Mouse (Mus musculus) CH12.LX (cell line): ENCODE measurements around the gene Lipe. TPM values are rescaled to one million over a fixed set of nuclear protein-coding genes. Genes with fewer than 3 reads are reported as not detected.

ENCODE experiments used
- DNase-seq: peaks from one replicate; pipeline ENCODE4 v3.0.0-alpha.2; 2013; ENCODE audit errors: extremely low read depth
- H3K27ac ChIP-seq: 2 replicates; pipeline ENCODE4 v1.5.1; 2012; ENCODE audit warnings: low read depth, mild to moderate bottlenecking, control low read depth, moderate library complexity; ENCODE audit not compliant: insufficient read depth
- H3K27me3 ChIP-seq: replicated peaks from 2 replicates; pipeline ENCODE3; 2012; ENCODE audit warnings: inconsistent platforms
- H3K36me3 ChIP-seq, 2 experiments: replicated peaks in 1 of 2; 2 replicates each; pipeline versions ENCODE3 to v1.6.1; 2012; ENCODE audit warnings: inconsistent platforms in 1 of 2, low read length in 1 of 2, mild to moderate bottlenecking in 1 of 2, mixed read lengths in 1 of 2, moderate library complexity in 1 of 2; ENCODE audit not compliant: control insufficient read depth in 1 of 2, insufficient read depth in 1 of 2
- H3K4me1 ChIP-seq, 2 experiments: 2 replicates each; pipeline ENCODE4 v1.6.1; 2012; ENCODE audit warnings: inconsistent platforms in 1 of 2, moderate library complexity in 1 of 2; ENCODE audit not compliant: insufficient read depth in 2 of 2, control insufficient read depth in 1 of 2
- H3K4me2 ChIP-seq: 2 replicates; pipeline ENCODE4 v1.6.1; 2012; ENCODE audit warnings: low read depth, mild to moderate bottlenecking, control low read depth; ENCODE audit not compliant: poor library complexity, insufficient read depth, severe bottlenecking
- H3K4me3 ChIP-seq, 3 experiments: fragments of 150-350 bp in 1 of 3; sonication (generic) in 1 of 3; replicated peaks in 1 of 3; 2 replicates each; pipeline versions ENCODE3 to v1.5.1; 2011 to 2012; ENCODE audit warnings: low read depth in 2 of 3, low read length in 2 of 3, mild to moderate bottlenecking in 2 of 3, moderate library complexity in 2 of 3, control low read depth in 1 of 3, improper control_type of control experiment in 1 of 3, inconsistent platforms in 1 of 3, mixed read lengths in 1 of 3; ENCODE audit not compliant: poor library complexity in 1 of 3
- H3K79me2 ChIP-seq: replicated peaks from 2 replicates; pipeline ENCODE4 v1.6.1; 2012; ENCODE audit warnings: mild to moderate bottlenecking, moderate library complexity; ENCODE audit not compliant: control insufficient read depth, poor library complexity, insufficient read depth, severe bottlenecking; ENCODE audit errors: extremely low read depth
- H3K9ac ChIP-seq: 2 replicates; pipeline ENCODE4 v1.6.1; 2012; ENCODE audit warnings: low read depth, mild to moderate bottlenecking, control low read depth, moderate library complexity; ENCODE audit not compliant: insufficient read depth
- H3K9me3 ChIP-seq: replicated peaks from 2 replicates; pipeline ENCODE3; 2012; ENCODE audit warnings: low read length, inconsistent platforms, mixed read lengths
- BHLHE40 ChIP-seq: IDR thresholded peaks from 2 replicates; pipeline ENCODE4 v1.6.1; 2011; ENCODE audit warnings: mild to moderate bottlenecking, low read depth, low read length, improper control_type of control experiment
- CHD1 ChIP-seq: IDR thresholded peaks from 2 replicates; pipeline ENCODE4 v1.6.1; 2012; ENCODE audit warnings: low read depth, low read length, improper control_type of control experiment, inconsistent platforms
- CHD2 ChIP-seq: IDR thresholded peaks from 2 replicates; pipeline ENCODE4 v1.6.1; 2011; ENCODE audit warnings: low read length, improper control_type of control experiment
- CTCF ChIP-seq, 2 experiments: IDR thresholded peaks in 1 of 2; conservative IDR thresholded peaks in 1 of 2; 2 replicates each; pipeline ENCODE4 v1.5.1; 2011 to 2012; ENCODE audit warnings: low read depth in 2 of 2, low read length in 2 of 2, improper control_type of control experiment in 1 of 2, inconsistent platforms in 1 of 2, mild to moderate bottlenecking in 1 of 2, moderate library complexity in 1 of 2
- E2F4 ChIP-seq: IDR thresholded peaks from 2 replicates; pipeline ENCODE4 v1.6.1; 2011; ENCODE audit warnings: low read depth, low read length, improper control_type of control experiment; ENCODE audit not compliant: insufficient replicate concordance
- ELF1 ChIP-seq: IDR thresholded peaks from 2 replicates; pipeline ENCODE4 v1.6.1; 2014; ENCODE audit warnings: low read depth, mild to moderate bottlenecking, inconsistent platforms, low read length, improper control_type of control experiment
- EP300 ChIP-seq: IDR thresholded peaks from 2 replicates; pipeline ENCODE4 v1.6.1; 2011; ENCODE audit warnings: low read length, improper control_type of control experiment
- ETS1 ChIP-seq: conservative IDR thresholded peaks from 2 replicates; pipeline ENCODE4 v1.6.1; 2012; ENCODE audit warnings: low read depth, mild to moderate bottlenecking, inconsistent platforms, low read length, improper control_type of control experiment, moderate library complexity
- GABPA ChIP-seq: IDR thresholded peaks from 2 replicates; pipeline ENCODE4 v1.6.1; 2012; ENCODE audit warnings: low read depth, low read length, improper control_type of control experiment, inconsistent platforms; ENCODE audit not compliant: insufficient replicate concordance
- HCFC1 ChIP-seq: IDR thresholded peaks from 2 replicates; pipeline ENCODE4 v1.6.1; 2012; ENCODE audit warnings: low read depth, mild to moderate bottlenecking, inconsistent platforms, low read length, improper control_type of control experiment
- IRF4 ChIP-seq: IDR thresholded peaks from 2 replicates; pipeline ENCODE4 v1.6.1; 2014; ENCODE audit warnings: low read depth, mild to moderate bottlenecking, inconsistent platforms, low read length, improper control_type of control experiment
- JUN ChIP-seq: IDR thresholded peaks from 2 replicates; pipeline ENCODE4 v1.6.1; 2011; ENCODE audit warnings: low read depth, mild to moderate bottlenecking, low read length, improper control_type of control experiment, moderate library complexity; ENCODE audit not compliant: insufficient read depth
- JUND ChIP-seq: conservative IDR thresholded peaks from 2 replicates; pipeline ENCODE4 v1.6.1; 2011; ENCODE audit warnings: low read depth, low read length, improper control_type of control experiment
- KAT2A ChIP-seq: IDR thresholded peaks from 2 replicates; pipeline ENCODE4 v1.6.1; 2012; ENCODE audit warnings: low read length, improper control_type of control experiment, inconsistent platforms; ENCODE audit not compliant: insufficient replicate concordance
- MAFK ChIP-seq: IDR thresholded peaks from 2 replicates; pipeline ENCODE4 v1.6.1; 2011; ENCODE audit warnings: low read length, improper control_type of control experiment; ENCODE audit not compliant: insufficient replicate concordance
- MAX ChIP-seq: IDR thresholded peaks from 2 replicates; pipeline ENCODE4 v1.6.1; 2011; ENCODE audit warnings: low read length, improper control_type of control experiment
- MAZ ChIP-seq: IDR thresholded peaks from 2 replicates; pipeline ENCODE4 v1.6.1; 2012; ENCODE audit warnings: low read depth, mild to moderate bottlenecking, inconsistent platforms, low read length, improper control_type of control experiment, moderate library complexity
- MEF2A ChIP-seq: IDR thresholded peaks from 2 replicates; pipeline ENCODE4 v1.6.1; 2014; ENCODE audit warnings: low read depth, mild to moderate bottlenecking, inconsistent platforms, low read length, improper control_type of control experiment, borderline replicate concordance
- MXI1 ChIP-seq: IDR thresholded peaks from 2 replicates; pipeline ENCODE4 v1.6.1; 2011; ENCODE audit warnings: mild to moderate bottlenecking, low read depth, low read length, improper control_type of control experiment
- MYC ChIP-seq: IDR thresholded peaks from 2 replicates; pipeline ENCODE4 v1.6.1; 2011; ENCODE audit warnings: low read depth, mild to moderate bottlenecking, improper control_type of control experiment, low read length
- NELFE ChIP-seq: IDR thresholded peaks from 2 replicates; pipeline ENCODE4 v1.6.1; 2011; ENCODE audit warnings: low read depth, low read length, improper control_type of control experiment
- NRF1 ChIP-seq: IDR thresholded peaks from 2 replicates; pipeline ENCODE4 v1.6.1; 2014; ENCODE audit warnings: low read depth, mild to moderate bottlenecking, inconsistent platforms, low read length, improper control_type of control experiment, moderate library complexity
- PAX5 ChIP-seq: IDR thresholded peaks from 2 replicates; pipeline ENCODE4 v1.6.1; 2012; ENCODE audit warnings: low read length, inconsistent platforms, mixed read lengths
- POLR2A ChIP-seq: IDR thresholded peaks from 2 replicates; pipeline ENCODE4 v1.6.1; 2011; ENCODE audit warnings: low read depth, mild to moderate bottlenecking, improper control_type of control experiment, low read length
- POLR2AphosphoS2 ChIP-seq: IDR thresholded peaks from 2 replicates; pipeline ENCODE4 v1.6.1; 2011; ENCODE audit warnings: low read depth, low read length, improper control_type of control experiment
- RAD21 ChIP-seq: IDR thresholded peaks from 2 replicates; pipeline ENCODE4 v1.6.1; 2011; ENCODE audit warnings: low read depth, mild to moderate bottlenecking, low read length, improper control_type of control experiment, moderate library complexity
- RCOR1 ChIP-seq: conservative IDR thresholded peaks from 2 replicates; pipeline ENCODE4 v1.6.1; 2012; ENCODE audit warnings: low read depth, mild to moderate bottlenecking, inconsistent platforms, low read length, improper control_type of control experiment
- SIN3A ChIP-seq: IDR thresholded peaks from 2 replicates; pipeline ENCODE4 v1.6.1; 2012; ENCODE audit warnings: low read length, improper control_type of control experiment, inconsistent platforms
- SMC3 ChIP-seq: IDR thresholded peaks from 2 replicates; pipeline ENCODE4 v1.6.1; 2011; ENCODE audit warnings: low read depth, low read length, improper control_type of control experiment
- TBP ChIP-seq: conservative IDR thresholded peaks from 2 replicates; pipeline ENCODE4 v1.6.1; 2011; ENCODE audit warnings: low read depth, low read length, improper control_type of control experiment
- TCF12 ChIP-seq: IDR thresholded peaks from 2 replicates; pipeline ENCODE4 v1.6.1; 2014; ENCODE audit warnings: low read depth, mild to moderate bottlenecking, inconsistent platforms, low read length, improper control_type of control experiment
- UBTF ChIP-seq: IDR thresholded peaks from 2 replicates; pipeline ENCODE4 v1.6.1; 2012; ENCODE audit warnings: low read depth, mild to moderate bottlenecking, inconsistent platforms, low read length, improper control_type of control experiment, moderate library complexity
- USF1 ChIP-seq: IDR thresholded peaks from 2 replicates; pipeline ENCODE4 v1.6.1; 2014; ENCODE audit warnings: low read depth, mild to moderate bottlenecking, inconsistent platforms, low read length, improper control_type of control experiment
- USF2 ChIP-seq: conservative IDR thresholded peaks from 2 replicates; pipeline ENCODE4 v1.6.1; 2011; ENCODE audit warnings: low read depth, low read length, improper control_type of control experiment
- ZC3H11A ChIP-seq: IDR thresholded peaks from 2 replicates; pipeline ENCODE4 v1.6.1; 2012; ENCODE audit warnings: low read depth, mild to moderate bottlenecking, inconsistent platforms, low read length, improper control_type of control experiment
- ZKSCAN1 ChIP-seq: IDR thresholded peaks from 2 replicates; pipeline ENCODE4 v1.6.1; 2012; ENCODE audit warnings: low read depth, inconsistent platforms, low read length, improper control_type of control experiment, borderline replicate concordance
- ZMIZ1 ChIP-seq: IDR thresholded peaks from 2 replicates; pipeline ENCODE4 v1.6.1; 2012; ENCODE audit warnings: low read depth, mild to moderate bottlenecking, inconsistent platforms, low read length, improper control_type of control experiment
- ZNF384 ChIP-seq: IDR thresholded peaks from 2 replicates; pipeline ENCODE4 v1.6.1; 2012; ENCODE audit warnings: low read depth, low read length, improper control_type of control experiment, inconsistent platforms
- dilution Hi-C: fragments of 300-500 bp; cut with MboI; formaldehyde crosslinking; loops from 2 replicates; pipeline ENCODE4 v1.14.3; 2020; ENCODE audit warnings: low sequenced_read_pairs; ENCODE audit not compliant: extremely low pct_unique_long_range_greater_than_20kb, extremely low pct_ligation_motif_present
- in situ Hi-C: fragments of 300-500 bp; cut with MboI; formaldehyde crosslinking; loops from 3 replicates; pipeline ENCODE4 v1.14.3; 2019; ENCODE audit warnings: low sequenced_read_pairs, low pct_ligation_motif_present, low pct_unique_long_range_greater_than_20kb, mixed read lengths
- polyA plus RNA-seq: library from polyadenylated mRNA; unstranded; fragments of >175 nt; gene quantifications from 2 replicates; pipeline ENCODE4 v1.2.1, GENCODE M21; 2012; ENCODE audit warnings: low read depth; ENCODE audit not compliant: insufficient read length
- total RNA-seq, 2 experiments: library from RNA; depleted of rRNA; stranded (reverse); fragments of 300-350 nt in 1 of 2; fragments of >200 nt in 1 of 2; gene quantifications; 2 replicates each; pipeline ENCODE4 v1.2.3; 2012 to 2014

Gene Lipe
- total and polyA plus RNA-seq, 3 experiments = 2.8 to 5.9 (median 3.4) TPM

- TF ChIP-seq TBP (0 out of 2 replicates have a peak, but pooled peaks have one; percentile 33), POLR2A (no peak), CHD1 (no peak), JUN (no peak), NRF1 (no peak), ZC3H11A (no peak), GABPA (no peak), POLR2AphosphoS2 (no peak), MXI1 (no peak), USF1 (no peak), RCOR1 (no peak), MAX (peak; percentile 26; the same call in 1 of the 2 replicates), KAT2A (no peak), ZNF384 (no peak), E2F4 (no peak), UBTF (no peak), SMC3 (no peak), TCF12 (peak; percentile 21; the same call in 1 of the 2 replicates), IRF4 (peak; percentile 59), MEF2A (no peak), ETS1 (no peak; the same call in none of the 2 replicates), ZKSCAN1 (no peak), PAX5 (no peak), JUND (no peak), RAD21 (no peak), SIN3A (0 out of 2 replicates have a peak, but pooled peaks have one; percentile 32), CTCF (conservative IDR thresholded peaks at IDR 0.05 in 1 of 2, IDR thresholded peaks at IDR 0.05 in 1 of 2; ENCODE audit: low read depth in 2 of 2, low read length in 2 of 2) (no peak), MAFK (no peak), MYC (no peak), USF2 (no peak), HCFC1 (0 out of 2 replicates have a peak, but pooled peaks have one; percentile 7), ELF1 (0 out of 2 replicates have a peak, but pooled peaks have one; percentile 22), CHD2 (no peak), EP300 (peak; percentile 8; the same call in 1 of the 2 replicates), BHLHE40 (no peak; the same call in 1 of the 2 replicates), MAZ (no peak), NELFE (0 out of 2 replicates have a peak, but pooled peaks have one; percentile 20), ZMIZ1 (no peak)
- Histone ChIP-seq H3K9me3 (no peaks in the 10 kb centered on the region), H3K36me3 (peaks cover 19 to 66% of the 10 kb centered on the region in 2 experiments), H3K4me3 (no peak overlapping the region), H3K4me1 (peaks cover 19 to 32% of the 10 kb centered on the region in 2 experiments), H3K27ac (peak overlapping the region; percentile 70), H3K27me3 (no peaks in the 10 kb centered on the region), H3K9ac (peak overlapping the region; percentile 13; the same call in 1 of the 2 replicates), H3K79me2 (no peaks in the 10 kb centered on the region), H3K4me2 (peak overlapping the region; percentile 4; the same call in 1 of the 2 replicates)
- in situ Hi-C loops (no loop called here), dilution Hi-C loops (no loop called here)
- peak; percentile 71 for DNase-seq
These were observed 12.5 kb downstream of the Lipe start for GRCm38 (mm10) chr7:25385850-25386555.
